Mouse (Mus musculus): ENCODE results near the gene Cntn4. TPM values are rescaled to one million over a fixed set of nuclear protein-coding genes. Genes with fewer than 3 reads are reported as not detected.

The Cntn4 gene
- polyA plus RNA-seq, 1 experiment from 2014 or later: 3.0 TPM

GRCm38 (mm10) chr6:106268723-106269122 lies 591.3 kb downstream of the Cntn4 start:
- no peak overlapping the region for H3K9ac ChIP-seq
- no peaks in the 10 kb centered on the region for H3K27me3 ChIP-seq
- H3K36me3 ChIP-seq (ENCODE audit: poor library complexity, severe bottlenecking): no peaks in the 10 kb centered on the region
- H3K27ac ChIP-seq: no peak overlapping the region
- 85% methylated on average over 4 of the region's 4 CpGs for WGBS
- H3K9me3 ChIP-seq (replicated peaks): no peaks in the 10 kb centered on the region
- no peak for ATAC-seq
- no peak overlapping the region for H3K4me3 ChIP-seq
- no peaks in the 10 kb centered on the region for H3K4me1 ChIP-seq
- no peak overlapping the region for H3K4me2 ChIP-seq

GRCm38 (mm10) chr6:106277139-106277538 lies 599.7 kb downstream of the Cntn4 start:
- Histone ChIP-seq H3K9me3 (replicated peaks) (no peaks in the 10 kb centered on the region), H3K4me2 (no peak overlapping the region), H3K27ac (no peak overlapping the region), H3K27me3 (no peaks in the 10 kb centered on the region), H3K4me3 (no peak overlapping the region), H3K9ac (no peak overlapping the region), H3K4me1 (no peaks in the 10 kb centered on the region), H3K36me3 (ENCODE audit: poor library complexity, severe bottlenecking) (no peaks in the 10 kb centered on the region)
- 89% methylated on average over 2 of the region's 2 CpGs for WGBS
- no peak for ATAC-seq

- no peak for ATAC-seq
- Histone ChIP-seq H3K4me2 (no peak overlapping the region), H3K27ac (no peak overlapping the region), H3K27me3 (no peaks in the 10 kb centered on the region), H3K9ac (no peak overlapping the region), H3K4me1 (no peaks in the 10 kb centered on the region), H3K36me3 (ENCODE audit: poor library complexity, severe bottlenecking) (no peaks in the 10 kb centered on the region), H3K4me3 (no peak overlapping the region), H3K9me3 (replicated peaks) (no peaks in the 10 kb centered on the region)
- WGBS: 87% methylated on average over 6 of the region's 6 CpGs
Observed at GRCm38 (mm10) chr6:106281621-106282020, 604.2 kb downstream of the Cntn4 start.

GRCm38 (mm10) chr6:106283815-106284214 lies 606.4 kb downstream of the Cntn4 start:
- ATAC-seq: no peak
- no peak overlapping the region for H3K4me2 ChIP-seq
- no peak overlapping the region for H3K27ac ChIP-seq
- no peaks in the 10 kb centered on the region for H3K9me3 ChIP-seq (replicated peaks)
- H3K4me3 ChIP-seq: no peak overlapping the region
- H3K4me1 ChIP-seq: no peaks in the 10 kb centered on the region
- H3K9ac ChIP-seq: no peak overlapping the region
- 72% methylated on average over 1 of the region's 1 CpGs for WGBS
- no peaks in the 10 kb centered on the region for H3K36me3 ChIP-seq (ENCODE audit: poor library complexity, severe bottlenecking)
- H3K27me3 ChIP-seq: no peaks in the 10 kb centered on the region

- no peaks in the 10 kb centered on the region for H3K27me3 ChIP-seq
- H3K9me3 ChIP-seq (replicated peaks): no peaks in the 10 kb centered on the region
- H3K36me3 ChIP-seq (ENCODE audit: poor library complexity, severe bottlenecking): no peaks in the 10 kb centered on the region
- ATAC-seq: no peak
- no peak overlapping the region for H3K9ac ChIP-seq
- WGBS: 65% methylated on average over 1 of the region's 1 CpGs
- no peak overlapping the region for H3K27ac ChIP-seq
- H3K4me3 ChIP-seq: no peak overlapping the region
- no peaks in the 10 kb centered on the region for H3K4me1 ChIP-seq
- H3K4me2 ChIP-seq: no peak overlapping the region
Observed at GRCm38 (mm10) chr6:106299451-106299850, 622.0 kb downstream of the Cntn4 start.

GRCm38 (mm10) chr6:106300179-106300578 lies 622.7 kb downstream of the Cntn4 start:
- no peak overlapping the region for H3K4me3 ChIP-seq
- H3K9me3 ChIP-seq (replicated peaks): no peaks in the 10 kb centered on the region
- no peak overlapping the region for H3K9ac ChIP-seq
- no peak overlapping the region for H3K4me2 ChIP-seq
- 80% methylated on average over 3 of the region's 3 CpGs for WGBS
- H3K27me3 ChIP-seq: no peaks in the 10 kb centered on the region
- no peaks in the 10 kb centered on the region for H3K36me3 ChIP-seq (ENCODE audit: poor library complexity, severe bottlenecking)
- H3K4me1 ChIP-seq: no peaks in the 10 kb centered on the region
- no peak for ATAC-seq
- H3K27ac ChIP-seq: no peak overlapping the region

GRCm38 (mm10) chr6:106302435-106302834 lies 625.0 kb downstream of the Cntn4 start:
- Histone ChIP-seq H3K4me1 (no peaks in the 10 kb centered on the region), H3K4me3 (no peak overlapping the region), H3K4me2 (no peak overlapping the region), H3K27ac (no peak overlapping the region), H3K9me3 (replicated peaks) (no peaks in the 10 kb centered on the region), H3K36me3 (ENCODE audit: poor library complexity, severe bottlenecking) (no peaks in the 10 kb centered on the region), H3K27me3 (no peaks in the 10 kb centered on the region), H3K9ac (no peak overlapping the region)
- 77% methylated on average over 4 of the region's 4 CpGs for WGBS
- no peak for ATAC-seq

- WGBS: 83% methylated on average over 1 of the region's 1 CpGs
- no peak overlapping the region for H3K9ac ChIP-seq
- H3K27me3 ChIP-seq: no peaks in the 10 kb centered on the region
- ATAC-seq: no peak
- H3K4me3 ChIP-seq: no peak overlapping the region
- no peaks in the 10 kb centered on the region for H3K36me3 ChIP-seq (ENCODE audit: poor library complexity, severe bottlenecking)
- no peaks in the 10 kb centered on the region for H3K4me1 ChIP-seq
- no peak overlapping the region for H3K27ac ChIP-seq
- H3K4me2 ChIP-seq: no peak overlapping the region
- no peaks in the 10 kb centered on the region for H3K9me3 ChIP-seq (replicated peaks)
Observed at GRCm38 (mm10) chr6:106328987-106329386, 651.5 kb downstream of the Cntn4 start.

GRCm38 (mm10) chr6:106329636-106330035 lies 652.2 kb downstream of the Cntn4 start:
- Histone ChIP-seq H3K4me1 (no peaks in the 10 kb centered on the region), H3K36me3 (ENCODE audit: poor library complexity, severe bottlenecking) (no peaks in the 10 kb centered on the region), H3K4me2 (no peak overlapping the region), H3K9ac (no peak overlapping the region), H3K9me3 (replicated peaks) (no peaks in the 10 kb centered on the region), H3K4me3 (no peak overlapping the region), H3K27ac (no peak overlapping the region), H3K27me3 (no peaks in the 10 kb centered on the region)
- no peak for ATAC-seq
- WGBS: 62% methylated on average over 1 of the region's 1 CpGs

GRCm38 (mm10) chr6:106332466-106332865 lies 655.0 kb downstream of the Cntn4 start:
- no peaks in the 10 kb centered on the region for H3K27me3 ChIP-seq
- H3K36me3 ChIP-seq (ENCODE audit: poor library complexity, severe bottlenecking): no peaks in the 10 kb centered on the region
- ATAC-seq: no peak
- no peak overlapping the region for H3K4me3 ChIP-seq
- H3K27ac ChIP-seq: no peak overlapping the region
- no peaks in the 10 kb centered on the region for H3K4me1 ChIP-seq
- WGBS: 90% methylated on average over 3 of the region's 3 CpGs
- H3K9ac ChIP-seq: no peak overlapping the region
- no peaks in the 10 kb centered on the region for H3K9me3 ChIP-seq (replicated peaks)
- no peak overlapping the region for H3K4me2 ChIP-seq

GRCm38 (mm10) chr6:106332933-106333332 lies 655.5 kb downstream of the Cntn4 start:
- Histone ChIP-seq H3K27me3 (no peaks in the 10 kb centered on the region), H3K4me1 (no peaks in the 10 kb centered on the region), H3K9ac (no peak overlapping the region), H3K9me3 (replicated peaks) (no peaks in the 10 kb centered on the region), H3K27ac (no peak overlapping the region), H3K36me3 (ENCODE audit: poor library complexity, severe bottlenecking) (no peaks in the 10 kb centered on the region), H3K4me2 (no peak overlapping the region), H3K4me3 (no peak overlapping the region)
- WGBS: 91% methylated on average over 1 of the region's 1 CpGs
- ATAC-seq: no peak

- Histone ChIP-seq H3K9me3 (replicated peaks) (no peaks in the 10 kb centered on the region), H3K27ac (no peak overlapping the region), H3K36me3 (ENCODE audit: poor library complexity, severe bottlenecking) (no peaks in the 10 kb centered on the region), H3K4me2 (no peak overlapping the region), H3K9ac (no peak overlapping the region), H3K4me1 (no peaks in the 10 kb centered on the region), H3K27me3 (no peaks in the 10 kb centered on the region), H3K4me3 (no peak overlapping the region)
- ATAC-seq: no peak
- 34% methylated on average over 1 of the region's 1 CpGs for WGBS
Observed at GRCm38 (mm10) chr6:106335066-106335465, 657.6 kb downstream of the Cntn4 start.

- no peak overlapping the region for H3K27ac ChIP-seq
- 89% methylated on average over 3 of the region's 3 CpGs for WGBS
- no peaks in the 10 kb centered on the region for H3K4me1 ChIP-seq
- no peak overlapping the region for H3K4me3 ChIP-seq
- no peaks in the 10 kb centered on the region for H3K27me3 ChIP-seq
- H3K9me3 ChIP-seq (replicated peaks): no peaks in the 10 kb centered on the region
- H3K4me2 ChIP-seq: no peak overlapping the region
- H3K9ac ChIP-seq: no peak overlapping the region
- H3K36me3 ChIP-seq (ENCODE audit: poor library complexity, severe bottlenecking): no peaks in the 10 kb centered on the region
- ATAC-seq: no peak
Observed at GRCm38 (mm10) chr6:106336805-106337204, 659.3 kb downstream of the Cntn4 start.
